In genomic region chr2:146685854-146686507, GRCm38 (mm10) we compare ENCODE assay signal across 14 mouse cellular contexts.
DNase-seq lines count a peak whose midpoint lies in the region; ATAC-seq and TF ChIP-seq lines count a peak whose summit lies in the region.
"Had no signal": no experiment of that assay in that cellular context is flagged by ENCODE, and none has a peak within 500 bp of the region (broad histone marks: within the 10 kb centered on the region; RNA-seq: fewer than 3 reads in every experiment).

No protein-coding gene starts in this region.

- no peaks in the 10 kb centered on the region for H3K4me1 ChIP-seq in embryonic facial prominence, embryonic 11.5 days (ENCODE audit: control insufficient read depth, insufficient read depth, low read length)
- no peaks in the 10 kb centered on the region for H3K4me1 ChIP-seq in embryonic facial prominence, embryonic 10.5 days
- peaks cover 4% of the 10 kb centered on the region; the same call in 1 of the 2 replicates for H3K4me1 ChIP-seq in limb, embryonic 11.5 days (ENCODE audit: control insufficient read depth, insufficient read depth, low read length)
- peaks cover 19% of the 10 kb centered on the region for H3K4me1 ChIP-seq in limb, embryonic 10.5 days
- H3K4me1 ChIP-seq in CH12.LX (ENCODE audit: control insufficient read depth in 1 of 2, insufficient read depth in 2 of 2) = peaks cover 15% of the 10 kb centered on the region in 2 experiments
- H3K4me1 ChIP-seq in forebrain, embryonic 15.5 days = no peaks in the 10 kb centered on the region
- no peaks in the 10 kb centered on the region for H3K4me1 ChIP-seq in lung, adult 2 months (ENCODE audit: control insufficient read depth, insufficient read depth, low read length)
- H3K4me1 ChIP-seq: embryonic facial prominence, embryonic 13.5 days had no signal

- H3K9ac ChIP-seq in embryonic facial prominence, embryonic 11.5 days (replicated peaks; ENCODE audit: low read length) = no peak overlapping the region
- no peak overlapping the region; the same call in 1 of the 2 replicates for H3K9ac ChIP-seq in limb, embryonic 11.5 days (ENCODE audit: low read length)
- H3K9ac ChIP-seq in CH12.LX (ENCODE audit: insufficient read depth, low read depth) = no peak overlapping the region
- H3K9ac ChIP-seq in forebrain, embryonic 15.5 days (replicated peaks) = no peak overlapping the region
- H3K9ac ChIP-seq: embryonic facial prominence, embryonic 13.5 days had no signal

- WGBS in embryonic facial prominence, embryonic 11.5 days = 79% methylated on average over 5 of the region's 5 CpGs
- whole genome bisulfite sequencing in embryonic facial prominence, embryonic 10.5 days = 86% methylated on average over 5 of the region's 5 CpGs
- WGBS in limb, embryonic 11.5 days = 36% methylated on average over 5 of the region's 5 CpGs
- WGBS in limb, embryonic 10.5 days = 62% methylated on average over 5 of the region's 5 CpGs
- WGBS in forebrain, embryonic 15.5 days = 44% methylated on average over 5 of the region's 5 CpGs
- WGBS in lung, adult 2 months = 76% methylated on average over 5 of the region's 5 CpGs

- TF ChIP-seq EP300 in CH12.LX (IDR thresholded peaks at IDR 0.05; ENCODE audit: low read length) = peak; percentile 52; the same call in 1 of the 2 replicates

- intact Hi-C loops in heart, postnatal 36 days (cut with DNase I) = no loop called here

- no peak for DNase-seq in embryonic facial prominence, embryonic 11.5 days (ENCODE audit: low spot score)
- DNase-seq in embryonic facial prominence, embryonic 10.5 days (ENCODE audit: low spot score) = no peak
- peak; percentile 26 for DNase-seq in limb, embryonic 11.5 days (ENCODE audit: low spot score)
- DNase-seq in limb, embryonic 10.5 days (ENCODE audit: low spot score) = no peak
- peak; percentile 62 for DNase-seq in CH12.LX (ENCODE audit: extremely low read depth)
- no peak for DNase-seq in lung, adult 2 months
- no peak for DNase-seq in heart, postnatal 36 days
- DNase-seq: heart, adult 2 months; kidney, adult 9 months; liver; lung, postnatal 10 days; thymus, postnatal 25 days had no signal

- in situ Hi-C loops in CH12.LX (cut with MboI; ENCODE audit: low pct_ligation_motif_present, low pct_unique_long_range_greater_than_20kb, low sequenced_read_pairs) = no loop called here

- dilution Hi-C loops in CH12.LX (cut with MboI; ENCODE audit: extremely low pct_ligation_motif_present, extremely low pct_unique_long_range_greater_than_20kb, low sequenced_read_pairs) = no loop called here

- H3K27ac ChIP-seq in embryonic facial prominence, embryonic 11.5 days (replicated peaks; ENCODE audit: low read depth, low read length) = no peak overlapping the region
- H3K27ac ChIP-seq in embryonic facial prominence, embryonic 10.5 days (replicated peaks) = no peak overlapping the region
- no peak overlapping the region for H3K27ac ChIP-seq in limb, embryonic 11.5 days (replicated peaks; ENCODE audit: low read depth, low read length)
- H3K27ac ChIP-seq in limb, embryonic 10.5 days = no peak overlapping the region
- H3K27ac ChIP-seq in CH12.LX (ENCODE audit: insufficient read depth, low read depth) = peak overlapping the region; percentile 48; the same call in 1 of the 2 replicates
- H3K27ac ChIP-seq in forebrain, embryonic 15.5 days (replicated peaks) = no peak overlapping the region
- H3K27ac ChIP-seq: embryonic facial prominence, embryonic 13.5 days; heart, adult 2 months had no signal

- H3K27me3 ChIP-seq in embryonic facial prominence, embryonic 11.5 days (ENCODE audit: control insufficient read depth, insufficient read depth, low read length) = no peaks in the 10 kb centered on the region
- H3K27me3 ChIP-seq in embryonic facial prominence, embryonic 10.5 days (replicated peaks; ENCODE audit: low read depth, poor library complexity, severe bottlenecking) = 0 out of 2 replicates have a peak, but pooled peaks cover 11% of the 10 kb centered on the region
- H3K27me3 ChIP-seq in limb, embryonic 11.5 days (ENCODE audit: control insufficient read depth, insufficient read depth, low read length) = no peaks in the 10 kb centered on the region
- H3K27me3 ChIP-seq in limb, embryonic 10.5 days (ENCODE audit: low read depth, poor library complexity, severe bottlenecking) = no peaks in the 10 kb centered on the region
- no peaks in the 10 kb centered on the region for H3K27me3 ChIP-seq in CH12.LX (replicated peaks)
- 0 out of 2 replicates have a peak, but pooled peaks cover 5% of the 10 kb centered on the region for H3K27me3 ChIP-seq in forebrain, embryonic 15.5 days
- H3K27me3 ChIP-seq: embryonic facial prominence, embryonic 13.5 days had no signal

- ATAC-seq in embryonic facial prominence, embryonic 11.5 days (replicated peaks; ENCODE audit: insufficient number of reproducible peaks, low FRiP score, low TSS enrichment, low read depth) = 0 out of 2 replicates have a peak, but pooled peaks have one; percentile 9
- peak; percentile 63; the same call in 1 of the 2 replicates for ATAC-seq in limb, embryonic 11.5 days (ENCODE audit: insufficient number of reproducible peaks, low FRiP score, low TSS enrichment, low read depth)
- 0 out of 2 replicates have a peak, but pooled peaks have one; percentile 35 for ATAC-seq in forebrain, embryonic 15.5 days (replicated peaks)

- no peaks in the 10 kb centered on the region for H3K9me3 ChIP-seq in embryonic facial prominence, embryonic 11.5 days (replicated peaks; ENCODE audit: control insufficient read depth, low read length)
- H3K9me3 ChIP-seq in embryonic facial prominence, embryonic 10.5 days = no peaks in the 10 kb centered on the region
- H3K9me3 ChIP-seq in limb, embryonic 11.5 days (ENCODE audit: control insufficient read depth, low read length) = no peaks in the 10 kb centered on the region
- H3K9me3 ChIP-seq in limb, embryonic 10.5 days (replicated peaks) = no peaks in the 10 kb centered on the region
- H3K9me3 ChIP-seq in CH12.LX (replicated peaks; ENCODE audit: low read length) = no peaks in the 10 kb centered on the region
- no peaks in the 10 kb centered on the region for H3K9me3 ChIP-seq in forebrain, embryonic 15.5 days
- H3K9me3 ChIP-seq: embryonic facial prominence, embryonic 13.5 days had no signal

- H3K4me2 ChIP-seq in embryonic facial prominence, embryonic 11.5 days (ENCODE audit: low read depth, low read length) = no peak overlapping the region
- no peak overlapping the region for H3K4me2 ChIP-seq in limb, embryonic 11.5 days (ENCODE audit: low read depth, severe bottlenecking)
- no peak overlapping the region for H3K4me2 ChIP-seq in CH12.LX (ENCODE audit: insufficient read depth, low read depth, poor library complexity, severe bottlenecking)
- H3K4me2 ChIP-seq in forebrain, embryonic 15.5 days (replicated peaks) = no peak overlapping the region
- H3K4me2 ChIP-seq: embryonic facial prominence, embryonic 13.5 days had no signal

- no peak for TF ChIP-seq POLR2A in CH12.LX (IDR thresholded peaks at IDR 0.05; ENCODE audit: low read depth, low read length)
- no peak for TF ChIP-seq POLR2A in lung, adult 2 months (IDR thresholded peaks at IDR 0.05; ENCODE audit: borderline replicate concordance, extremely low read depth, low read depth, low read length)

- H3K79me2 ChIP-seq in CH12.LX (replicated peaks; ENCODE audit: control insufficient read depth, extremely low read depth, insufficient read depth, poor library complexity, severe bottlenecking) = no peaks in the 10 kb centered on the region

- H3K4me3 ChIP-seq in embryonic facial prominence, embryonic 11.5 days (ENCODE audit: low read depth, low read length) = no peak overlapping the region
- no peak overlapping the region for H3K4me3 ChIP-seq in embryonic facial prominence, embryonic 10.5 days
- H3K4me3 ChIP-seq in limb, embryonic 11.5 days (ENCODE audit: low read depth, low read length) = no peak overlapping the region
- H3K4me3 ChIP-seq in limb, embryonic 10.5 days = no peak overlapping the region
- no peak overlapping the region for H3K4me3 ChIP-seq in CH12.LX (replicated peaks in 1 of 3; ENCODE audit: low read depth in 2 of 3, low read length in 2 of 3, poor library complexity in 1 of 3)
- no peak overlapping the region for H3K4me3 ChIP-seq in forebrain, embryonic 15.5 days
- H3K4me3 ChIP-seq in lung, adult 2 months (replicated peaks; ENCODE audit: extremely low read depth, low read depth, low read length) = no peak overlapping the region
- H3K4me3 ChIP-seq: embryonic facial prominence, embryonic 13.5 days; heart, adult 2 months had no signal

- TF ChIP-seq CTCF in CH12.LX (conservative IDR thresholded peaks at IDR 0.05 in 1 of 2, IDR thresholded peaks at IDR 0.05 in 1 of 2; ENCODE audit: low read depth in 2 of 2, low read length in 2 of 2) = no peak
- no peak for TF ChIP-seq CTCF in lung, adult 2 months (IDR thresholded peaks at IDR 0.05; ENCODE audit: insufficient read depth, low read length)

- TF ChIP-seq RAD21 in CH12.LX (IDR thresholded peaks at IDR 0.05; ENCODE audit: low read depth, low read length) = no peak

- no peaks in the 10 kb centered on the region for H3K36me3 ChIP-seq in embryonic facial prominence, embryonic 11.5 days (replicated peaks; ENCODE audit: control insufficient read depth, insufficient read depth, low read depth, low read length)
- no peaks in the 10 kb centered on the region for H3K36me3 ChIP-seq in embryonic facial prominence, embryonic 10.5 days (replicated peaks)
- H3K36me3 ChIP-seq in limb, embryonic 11.5 days (ENCODE audit: control insufficient read depth, insufficient read depth, low read length) = no peaks in the 10 kb centered on the region
- H3K36me3 ChIP-seq in limb, embryonic 10.5 days = no peaks in the 10 kb centered on the region
- no peaks in the 10 kb centered on the region for H3K36me3 ChIP-seq in CH12.LX (replicated peaks in 1 of 2; ENCODE audit: control insufficient read depth in 1 of 2, insufficient read depth in 1 of 2, low read length in 1 of 2)
- no peaks in the 10 kb centered on the region for H3K36me3 ChIP-seq in forebrain, embryonic 15.5 days
- H3K36me3 ChIP-seq: embryonic facial prominence, embryonic 13.5 days had no signal

TF ChIP-seq in CH12.LX, 34 proteins besides CTCF, POLR2A, EP300 and RAD21 (continues in another document):
- TF ChIP-seq ETS1 (conservative IDR thresholded peaks at IDR 0.05; ENCODE audit: low read depth, low read length) (no peak), SMC3 (IDR thresholded peaks at IDR 0.05; ENCODE audit: low read depth, low read length) (no peak), E2F4 (IDR thresholded peaks at IDR 0.05; ENCODE audit: insufficient replicate concordance, low read depth, low read length) (no peak), RCOR1 (conservative IDR thresholded peaks at IDR 0.05; ENCODE audit: low read depth, low read length) (no peak), MAZ (IDR thresholded peaks at IDR 0.05; ENCODE audit: low read depth, low read length) (peak; percentile 64; the same call in 1 of the 2 replicates), MEF2A (IDR thresholded peaks at IDR 0.05; ENCODE audit: borderline replicate concordance, low read depth, low read length) (0 out of 2 replicates have a peak, but pooled peaks have one; percentile 30), IRF4 (IDR thresholded peaks at IDR 0.05; ENCODE audit: low read depth, low read length) (peak; percentile 92), PAX5 (IDR thresholded peaks at IDR 0.05; ENCODE audit: low read length) (no peak), CHD2 (IDR thresholded peaks at IDR 0.05; ENCODE audit: low read length) (peak; percentile 80), BHLHE40 (IDR thresholded peaks at IDR 0.05; ENCODE audit: low read depth, low read length) (peak; percentile 48)

Comparison
In these comparisons a context has a peak if more than half of its experiments do, and no peak if none do; other contexts are left out.
1. DNase-seq: peak in limb, embryonic 11.5 days (single experiment) and CH12.LX (single experiment); none in embryonic facial prominence, embryonic 11.5 days (single experiment), embryonic facial prominence, embryonic 10.5 days (single experiment), limb, embryonic 10.5 days (single experiment), lung, adult 2 months (single experiment) and heart, postnatal 36 days (0 of 2).
2. ATAC-seq: peak in every context shown above with its lines; median percentile 63 in limb, embryonic 11.5 days; 35 in forebrain, embryonic 15.5 days; 9 in embryonic facial prominence, embryonic 11.5 days.